Mouse (Mus musculus) heart, embryonic 13.5 days (tissue): ENCODE results near the gene Mid1. TPM values are rescaled to one million over a fixed set of nuclear protein-coding genes. Genes with fewer than 3 reads are reported as not detected.

Experiments
- ATAC-seq: fragments of 200-750 bp; cut with Nextera tagmentation; 2 replicates; pipeline ENCODE4 v1.8.0; 2017; ENCODE audit warnings: moderate TSS enrichment; ENCODE audit not compliant: insufficient number of reproducible peaks, low FRiP score, low TSS enrichment; ENCODE audit errors: extremely low read depth
- H3K27ac ChIP-seq: fragments of 300-500 bp; sonication (generic); replicated peaks from 2 replicates; pipeline ENCODE4 v1.5.1; 2015; ENCODE audit warnings: moderate library complexity, mild to moderate bottlenecking, inconsistent platforms
- H3K27me3 ChIP-seq: fragments of 300-500 bp; sonication (generic); replicated peaks from 2 replicates; pipeline ENCODE4 v1.6.1; 2015; ENCODE audit warnings: mild to moderate bottlenecking, inconsistent platforms
- H3K36me3 ChIP-seq: fragments of 300-500 bp; sonication (generic); 2 replicates; pipeline ENCODE4 v1.6.1; 2015; ENCODE audit warnings: mild to moderate bottlenecking, inconsistent platforms
- H3K4me1 ChIP-seq: fragments of 300-500 bp; sonication (generic); 2 replicates; pipeline ENCODE4 v1.6.1; 2015; ENCODE audit warnings: inconsistent platforms
- H3K4me2 ChIP-seq: fragments of 300-500 bp; sonication (generic); 2 replicates; pipeline ENCODE4 v1.6.1; 2015; ENCODE audit warnings: inconsistent platforms, mild to moderate bottlenecking, moderate library complexity
- H3K4me3 ChIP-seq: fragments of 300-500 bp; sonication (generic); 2 replicates; pipeline ENCODE4 v1.5.1; 2015; ENCODE audit warnings: moderate library complexity, mild to moderate bottlenecking, inconsistent platforms
- H3K9ac ChIP-seq: fragments of 300-500 bp; sonication (generic); 2 replicates; pipeline ENCODE4 v1.6.1; 2015; ENCODE audit warnings: inconsistent platforms, mild to moderate bottlenecking, moderate library complexity
- H3K9me3 ChIP-seq: fragments of 300-500 bp; sonication (generic); 2 replicates; pipeline ENCODE4 v1.6.1; 2016; ENCODE audit warnings: inconsistent platforms
- WGBS: fragments of 180-500 bp; shearing (Covaris S2); methylation state at CpG from one replicate; pipeline ENCODE4 v1.1.7; 2015; ENCODE audit warnings: mixed read lengths; 5-methylcytosine and 5-hydroxymethylcytosine counted together
- polyA plus RNA-seq: library from polyadenylated mRNA; unstranded; fragments of >200 nt; fragmentation: Nextera tagmentation; extraction: Ambion mirVana; gene quantifications from 2 replicates; pipeline ENCODE4 v1.2.1, GENCODE M21; 2015

The Mid1 gene
- polyA plus RNA-seq: 6.0 and 7.2 TPM in 2 replicates

- WGBS: 4% methylated on average over 10 of the region's 10 CpGs
- Histone ChIP-seq H3K4me3 (peak within 1 kb of the TSS; percentile 53), H3K27me3 (no peaks in the 10 kb centered on the region), H3K9ac (peak within 1 kb of the TSS; percentile 78), H3K27ac (peak within 1 kb of the TSS; percentile 45), H3K4me2 (peak within 1 kb of the TSS; percentile 62), H3K9me3 (no peaks in the 10 kb centered on the region), H3K36me3 (no peaks in the 10 kb centered on the region), H3K4me1 (0 out of 2 replicates have a peak, but pooled peaks cover 2% of the 10 kb centered on the region)
- ATAC-seq: no peak
Observed at GRCm38 (mm10) chrX:169685131-169685530, at the start of gene Mid1. Gene Mid1 (plus strand): TSS chrX:169685199.

- no peaks in the 10 kb centered on the region for H3K36me3 ChIP-seq
- H3K4me3 ChIP-seq: no peak overlapping the region
- H3K9ac ChIP-seq: no peak overlapping the region
- H3K4me2 ChIP-seq: no peak overlapping the region
- no peaks in the 10 kb centered on the region for H3K9me3 ChIP-seq
- no peak for ATAC-seq
- no peak overlapping the region for H3K27ac ChIP-seq
- H3K27me3 ChIP-seq: 0 out of 2 replicates have a peak, but pooled peaks cover 3% of the 10 kb centered on the region
- peaks cover 5% of the 10 kb centered on the region; the same call in 1 of the 2 replicates for H3K4me1 ChIP-seq
Observed at GRCm38 (mm10) chrX:169673056-169673455, 11.9 kb upstream of the Mid1 start.

GRCm38 (mm10) chrX:169676313-169676712 lies 8.7 kb upstream of the Mid1 start:
- no peak for ATAC-seq

GRCm38 (mm10) chrX:169685731-169686130 lies 732 bp downstream of the Mid1 start:
- Histone ChIP-seq H3K36me3 (no peaks in the 10 kb centered on the region), H3K9ac (peak overlapping the region; percentile 78), H3K27ac (peak overlapping the region; percentile 45; the same call in 1 of the 2 replicates), H3K4me3 (peak overlapping the region; percentile 53), H3K9me3 (no peaks in the 10 kb centered on the region), H3K4me2 (peak overlapping the region; percentile 62), H3K4me1 (0 out of 2 replicates have a peak, but pooled peaks cover 2% of the 10 kb centered on the region), H3K27me3 (no peaks in the 10 kb centered on the region)
- WGBS: 32% methylated on average over 8 of the region's 8 CpGs
- no peak for ATAC-seq

More at GRCm38 (mm10) chrX:169676313-169676712, 8.7 kb upstream of the Mid1 start:
- Histone ChIP-seq H3K4me1 (peaks cover 5% of the 10 kb centered on the region; the same call in 1 of the 2 replicates), H3K27me3 (0 out of 2 replicates have a peak, but pooled peaks cover 1% of the 10 kb centered on the region), H3K9ac (no peak overlapping the region), H3K9me3 (no peaks in the 10 kb centered on the region), H3K4me3 (no peak overlapping the region), H3K4me2 (no peak overlapping the region), H3K27ac (no peak overlapping the region), H3K36me3 (no peaks in the 10 kb centered on the region)
- 24% methylated on average over 4 of the region's 4 CpGs for WGBS

- H3K36me3 ChIP-seq: no peaks in the 10 kb centered on the region
- ATAC-seq: no peak
- no peak overlapping the region for H3K9ac ChIP-seq
- no peak overlapping the region for H3K4me2 ChIP-seq
- H3K4me1 ChIP-seq: peaks cover 15% of the 10 kb centered on the region
- H3K27ac ChIP-seq: peak overlapping the region; percentile 59
- H3K27me3 ChIP-seq: no peaks in the 10 kb centered on the region
- H3K9me3 ChIP-seq: no peaks in the 10 kb centered on the region
- no peak overlapping the region for H3K4me3 ChIP-seq
- WGBS: 60% methylated on average over 2 of the region's 2 CpGs
Observed at GRCm38 (mm10) chrX:169691217-169691616, 6.2 kb downstream of the Mid1 start.

- no peak overlapping the region for H3K4me3 ChIP-seq
- peaks cover 15% of the 10 kb centered on the region for H3K4me1 ChIP-seq
- H3K4me2 ChIP-seq: peak overlapping the region; percentile 6; the same call in 1 of the 2 replicates
- H3K9me3 ChIP-seq: no peaks in the 10 kb centered on the region
- 51% methylated on average over 2 of the region's 2 CpGs for WGBS
- H3K27ac ChIP-seq: peak overlapping the region; percentile 59
- H3K27me3 ChIP-seq: peaks cover under 1% of the 10 kb centered on the region; the same call in 1 of the 2 replicates
- no peak overlapping the region for H3K9ac ChIP-seq
- H3K36me3 ChIP-seq: no peaks in the 10 kb centered on the region
- ATAC-seq: no peak
Observed at GRCm38 (mm10) chrX:169691675-169692074, 6.7 kb downstream of the Mid1 start.

- peaks cover 3% of the 10 kb centered on the region; the same call in 1 of the 2 replicates for H3K27me3 ChIP-seq
- H3K4me3 ChIP-seq: no peak overlapping the region
- peak overlapping the region; percentile 16; the same call in 1 of the 2 replicates for H3K27ac ChIP-seq
- 48% methylated on average over 6 of the region's 6 CpGs for WGBS
- no peaks in the 10 kb centered on the region for H3K9me3 ChIP-seq
- peaks cover 15% of the 10 kb centered on the region for H3K4me1 ChIP-seq
- no peaks in the 10 kb centered on the region for H3K36me3 ChIP-seq
- H3K4me2 ChIP-seq: peak overlapping the region; percentile 6
- no peak overlapping the region for H3K9ac ChIP-seq
- ATAC-seq: no peak
Observed at GRCm38 (mm10) chrX:169692225-169692909, 7.4 kb downstream of the Mid1 start.

- Histone ChIP-seq H3K9ac (no peak overlapping the region), H3K4me2 (no peak overlapping the region), H3K4me1 (no peaks in the 10 kb centered on the region), H3K4me3 (no peak overlapping the region), H3K27me3 (peaks cover 17% of the 10 kb centered on the region; the same call in 1 of the 2 replicates), H3K27ac (no peak overlapping the region), H3K36me3 (no peaks in the 10 kb centered on the region), H3K9me3 (no peaks in the 10 kb centered on the region)
- no peak for ATAC-seq
- WGBS: 79% methylated on average over 2 of the region's 2 CpGs
Observed at GRCm38 (mm10) chrX:169704016-169704602, 19.1 kb downstream of the Mid1 start.

GRCm38 (mm10) chrX:169723511-169723910 lies 38.5 kb downstream of the Mid1 start:
- no peaks in the 10 kb centered on the region for H3K9me3 ChIP-seq
- no peaks in the 10 kb centered on the region for H3K36me3 ChIP-seq
- no peak overlapping the region for H3K4me3 ChIP-seq
- no peak overlapping the region for H3K27ac ChIP-seq
- H3K27me3 ChIP-seq: peaks cover 3% of the 10 kb centered on the region; the same call in 1 of the 2 replicates
- no peak overlapping the region for H3K4me2 ChIP-seq
- WGBS: 89% methylated on average over 1 of the region's 1 CpGs
- no peak overlapping the region for H3K9ac ChIP-seq
- no peaks in the 10 kb centered on the region for H3K4me1 ChIP-seq
- ATAC-seq: no peak

- no peaks in the 10 kb centered on the region for H3K4me1 ChIP-seq
- no peak overlapping the region for H3K27ac ChIP-seq
- H3K4me3 ChIP-seq: no peak overlapping the region
- H3K4me2 ChIP-seq: no peak overlapping the region
- H3K9ac ChIP-seq: no peak overlapping the region
- no peaks in the 10 kb centered on the region for H3K36me3 ChIP-seq
- no peak for ATAC-seq
- WGBS: 55% methylated on average over 3 of the region's 3 CpGs
- no peaks in the 10 kb centered on the region for H3K27me3 ChIP-seq
- H3K9me3 ChIP-seq: no peaks in the 10 kb centered on the region
Observed at GRCm38 (mm10) chrX:169735387-169735969, 50.5 kb downstream of the Mid1 start.

- Histone ChIP-seq H3K4me2 (no peak overlapping the region), H3K27ac (0 out of 2 replicates have a peak overlapping the region, but pooled peaks have one; percentile 48), H3K4me3 (no peak overlapping the region), H3K27me3 (no peaks in the 10 kb centered on the region; the same call in 1 of the 2 replicates), H3K9ac (no peak overlapping the region), H3K9me3 (no peaks in the 10 kb centered on the region), H3K4me1 (0 out of 2 replicates have a peak, but pooled peaks cover 6% of the 10 kb centered on the region), H3K36me3 (no peaks in the 10 kb centered on the region)
- no peak for ATAC-seq
- WGBS: 63% methylated on average over 3 of the region's 3 CpGs
Observed at GRCm38 (mm10) chrX:169758001-169758400, 73.0 kb downstream of the Mid1 start.
